17 mouse cellular contexts compared by ENCODE assay signal in the genomic region with DNA sequence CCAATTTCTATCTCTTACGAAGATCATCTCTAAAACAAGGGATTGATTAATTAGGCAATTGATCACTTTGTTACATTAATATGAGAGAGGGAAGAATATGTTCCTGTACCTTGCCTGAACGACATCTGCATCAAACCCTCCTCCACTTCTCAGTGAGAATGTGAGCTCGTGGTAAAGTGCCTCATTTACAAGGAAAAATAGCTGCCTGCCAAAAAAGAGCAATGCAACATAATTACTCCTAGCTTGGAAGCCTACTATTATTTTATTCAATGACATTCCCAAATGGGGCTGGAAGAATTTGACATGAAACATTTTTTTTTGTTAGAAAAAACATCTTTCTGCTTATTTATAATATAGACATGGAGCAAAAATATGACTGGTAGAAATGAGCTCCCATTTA.
"Had no signal": no experiment of that assay in that cellular context is flagged by ENCODE, and none has a peak within 500 bp of the region (broad histone marks: within the 10 kb centered on the region; RNA-seq: fewer than 3 reads in every experiment).

No protein-coding gene starts in this region.

- H3K9me3 ChIP-seq: liver, embryonic 13.5 days; neural tube, embryonic 12.5 days; neural tube, embryonic 15.5 days had no signal

- H3K27ac ChIP-seq: kidney, postnatal 0 days; layer of hippocampus, adult 2 months; liver, embryonic 13.5 days; neural tube, embryonic 12.5 days; neural tube, embryonic 15.5 days; stomach, postnatal 0 days had no signal

- DNase-seq: kidney, adult 2 months; kidney, postnatal 25 days; liver, embryonic 13.5 days; lung, adult 2 months; lung, postnatal 14 days; lung, postnatal 4 days; midbrain, embryonic 14.5 days; right cerebral cortex, adult 18-20 months; right cerebral cortex, postnatal 14 days; right cerebral cortex, postnatal 4 days; thymus, postnatal 25 days had no signal

- H3K4me2 ChIP-seq: liver, embryonic 13.5 days; midbrain, embryonic 11.5 days; neural tube, embryonic 12.5 days; neural tube, embryonic 15.5 days had no signal

- H3K4me3 ChIP-seq: layer of hippocampus, adult 2 months; liver, embryonic 13.5 days; neural tube, embryonic 12.5 days; neural tube, embryonic 15.5 days had no signal

- H3K9ac ChIP-seq: liver, embryonic 13.5 days; neural tube, embryonic 12.5 days; neural tube, embryonic 15.5 days had no signal

- H3K4me1 ChIP-seq: liver, embryonic 13.5 days; neural tube, embryonic 12.5 days; neural tube, embryonic 15.5 days had no signal

- H3K27me3 ChIP-seq: liver, embryonic 13.5 days; neural tube, embryonic 12.5 days; neural tube, embryonic 15.5 days had no signal

- H3K36me3 ChIP-seq: liver, embryonic 13.5 days; neural tube, embryonic 12.5 days; neural tube, embryonic 15.5 days had no signal
